Mouse (Mus musculus): ENCODE measurements around the gene Heatr5b.
"Not testable (repeated sequence)": the region's sequence is repeated elsewhere in the genome, so short reads cannot be mapped to it uniquely, and the experiment has no call there.

Heatr5b gene

DNA sequence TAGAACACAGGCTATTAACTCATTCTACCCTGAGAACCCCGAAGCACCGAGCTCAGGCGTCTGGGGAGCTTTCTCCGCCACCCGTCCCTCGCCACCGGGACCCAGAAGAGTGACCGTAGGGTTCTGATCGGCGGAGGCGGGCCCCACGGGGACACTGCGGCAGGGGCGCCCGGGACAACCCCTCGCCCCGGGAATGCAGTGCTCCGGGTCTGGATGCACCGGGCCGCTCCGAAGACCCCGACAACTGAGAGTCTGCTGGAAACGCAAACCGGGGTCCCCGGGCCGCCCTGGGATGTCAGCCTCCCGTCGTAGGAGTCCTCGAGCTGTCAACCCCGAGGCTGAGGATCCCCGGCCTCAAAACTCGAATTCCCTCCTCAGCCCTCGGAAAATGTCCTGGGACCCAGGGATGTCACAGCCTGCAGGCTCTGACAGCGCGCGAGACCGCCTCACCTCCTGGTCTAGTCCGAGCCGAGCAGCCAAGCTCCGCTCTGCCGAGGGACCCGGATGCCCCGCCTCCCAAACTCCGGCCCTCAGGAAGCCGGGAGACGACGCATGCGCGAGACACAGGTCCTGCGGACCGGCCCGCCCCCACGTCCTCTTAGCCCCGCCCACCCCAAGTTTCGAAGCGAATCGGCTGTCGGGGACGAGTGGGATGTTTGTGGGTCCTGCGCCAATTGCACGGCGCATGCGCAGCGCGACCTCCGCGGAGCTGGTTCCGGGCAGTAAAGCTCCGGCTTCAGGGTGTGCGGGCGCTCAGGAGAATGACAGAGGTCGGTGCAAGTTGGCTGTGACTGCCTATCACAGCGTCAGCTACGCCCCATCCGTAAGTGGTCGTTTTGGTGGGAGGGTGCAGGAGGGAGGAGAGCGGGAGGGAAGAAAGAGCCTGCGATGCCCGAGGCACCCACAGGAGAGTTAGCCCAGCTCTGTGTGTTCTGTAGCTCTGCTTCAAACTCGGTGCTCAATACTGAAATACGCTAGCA is at the start of gene Heatr5b, which contains the start of gene Gpatch11:
Gene Heatr5b, minus strand, starts transcription at position 509 of the 980 bp plus-strand sequence.
Gene Gpatch11, plus strand, starts transcription at position 712 of the 980 bp plus-strand sequence.
- DNase-seq (ENCODE audit: low spot score): peak; percentile 98

- no peak for DNase-seq (ENCODE audit: low spot score)
These were observed 48.1 kb upstream of the Heatr5b start for GRCm38 (mm10) chr17:78883291-78883690.

- DNase-seq (ENCODE audit: low spot score): peak; percentile 80
These were observed 47.4 kb upstream of the Heatr5b start, which contains the start of gene Eif2ak2 for GRCm38 (mm10) chr17:78882401-78883112. Gene Eif2ak2 (minus strand): TSS chr17:78882573.

DNA sequence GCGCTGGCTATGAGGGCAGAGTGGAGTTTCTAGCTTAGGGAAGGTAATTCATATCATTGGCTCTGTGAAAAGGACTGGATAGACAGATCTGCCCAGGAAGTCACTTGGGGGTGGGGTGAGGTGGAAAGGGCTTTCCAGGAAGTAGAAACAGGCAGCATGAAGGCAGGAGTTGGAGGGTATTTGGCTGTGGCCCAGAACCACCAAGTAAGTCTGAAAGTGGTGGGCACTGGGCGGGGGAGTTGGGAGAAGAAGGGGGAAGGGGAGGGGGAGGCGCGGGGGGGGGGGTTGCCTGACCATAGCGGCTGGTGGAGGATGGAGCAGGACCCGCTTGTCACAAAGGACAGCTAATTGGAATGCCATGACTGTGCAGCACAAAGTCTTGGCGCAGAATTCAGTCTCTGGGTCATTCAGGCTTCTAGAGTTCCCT is 46.7 kb upstream of the Heatr5b start:
- no peak for DNase-seq (ENCODE audit: low spot score)

DNA sequence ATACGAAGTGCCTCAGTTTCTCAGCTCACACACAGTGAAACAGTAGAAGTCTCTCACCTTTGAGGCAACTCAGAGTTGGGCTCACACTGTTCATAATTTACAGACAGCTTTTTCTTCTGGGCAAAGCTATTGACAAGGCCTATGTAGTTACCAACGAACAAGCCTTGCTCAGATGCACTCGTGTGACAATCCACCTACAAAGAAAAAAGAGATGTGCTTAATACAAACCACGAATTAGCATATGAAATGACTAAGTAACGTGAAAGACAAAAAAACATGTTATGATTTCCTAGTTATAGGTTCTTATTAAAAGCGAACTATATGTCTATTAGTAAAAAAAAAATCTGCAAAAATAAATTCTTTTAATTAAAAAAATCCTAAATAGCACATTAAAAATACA is 38.7 kb upstream of the Heatr5b start:
- no peak for DNase-seq (ENCODE audit: low spot score)

GRCm38 (mm10) chr17:78856243-78856642 is 21.1 kb upstream of the Heatr5b start:
- DNase-seq (ENCODE audit: low spot score): no peak

DNA sequence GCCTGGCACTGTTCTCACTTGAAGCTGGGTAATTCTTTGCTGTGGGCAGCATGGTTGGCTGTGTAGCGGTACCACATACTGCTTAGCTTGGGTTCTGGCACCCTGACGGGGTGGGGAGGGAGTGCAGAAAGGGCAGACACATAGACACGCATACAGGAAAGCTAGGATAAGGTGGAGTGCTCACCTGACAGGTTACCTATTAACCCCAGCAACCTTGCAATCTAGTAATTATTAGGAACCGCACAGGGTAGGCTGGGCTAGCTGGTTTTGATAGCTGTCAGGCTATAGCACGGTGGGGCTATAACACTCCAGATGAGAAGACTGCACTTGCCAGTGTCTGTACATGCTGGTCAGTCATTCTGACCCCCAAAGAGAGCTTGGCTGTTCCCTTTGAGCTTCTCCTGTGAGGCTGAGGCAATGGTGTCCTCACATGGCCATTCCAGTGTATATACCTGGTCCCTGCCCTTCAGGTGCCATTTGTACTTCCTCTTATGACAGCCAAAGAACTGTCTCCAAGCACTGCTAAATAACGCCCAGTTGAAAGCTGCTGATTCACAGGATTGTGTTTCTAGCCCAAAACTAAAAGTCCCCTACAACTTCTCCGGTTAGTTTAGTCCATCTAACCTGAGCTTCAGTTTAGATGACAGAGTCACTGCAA is 7.2 kb upstream of the Heatr5b start:
- no peak for DNase-seq (ENCODE audit: low spot score)

DNA sequence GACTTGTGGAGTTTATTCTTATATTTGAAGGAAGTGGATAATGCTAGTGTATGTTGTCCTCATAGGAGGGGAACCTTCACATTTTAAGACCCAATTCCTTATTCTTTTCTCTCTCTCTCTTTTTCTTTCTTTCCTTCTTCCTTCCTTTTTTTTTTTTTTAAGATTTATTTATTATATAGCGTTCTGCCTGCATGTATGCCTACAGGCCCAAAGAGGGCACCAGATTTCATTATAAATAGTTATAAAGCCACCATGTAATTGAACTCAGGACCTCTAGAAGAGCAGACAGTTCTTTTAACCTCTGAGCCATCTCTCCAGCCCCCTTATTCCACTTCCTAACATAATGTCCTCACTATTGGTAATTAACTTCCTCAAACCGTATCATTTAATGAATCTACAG is 892 bp upstream of the Heatr5b start:
- DNase-seq (ENCODE audit: low spot score): no peak

- DNase-seq (ENCODE audit: low spot score): no peak
These were observed 10.8 kb downstream of the Heatr5b start for GRCm38 (mm10) chr17:78824346-78824745.

DNA sequence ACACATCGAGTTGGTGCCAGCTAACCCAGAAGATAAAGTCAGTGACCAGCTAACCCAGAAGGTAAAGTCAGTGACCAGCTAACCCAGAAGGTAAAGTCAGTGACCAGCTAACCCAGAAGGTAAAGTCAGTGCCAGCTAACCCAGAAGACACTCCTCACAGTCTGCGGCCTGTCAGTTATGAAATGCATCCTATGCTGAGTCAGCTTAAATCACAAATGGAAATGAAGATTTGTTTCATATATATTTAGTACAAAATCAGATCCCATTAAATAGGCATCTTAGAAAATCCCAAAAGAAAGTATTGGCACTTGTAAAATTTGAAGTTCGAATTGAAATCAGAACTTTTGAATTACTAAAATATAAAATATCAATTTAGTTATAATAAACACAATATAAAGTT is 25.6 kb downstream of the Heatr5b start:
- DNase-seq (ENCODE audit: low spot score): no peak

DNA sequence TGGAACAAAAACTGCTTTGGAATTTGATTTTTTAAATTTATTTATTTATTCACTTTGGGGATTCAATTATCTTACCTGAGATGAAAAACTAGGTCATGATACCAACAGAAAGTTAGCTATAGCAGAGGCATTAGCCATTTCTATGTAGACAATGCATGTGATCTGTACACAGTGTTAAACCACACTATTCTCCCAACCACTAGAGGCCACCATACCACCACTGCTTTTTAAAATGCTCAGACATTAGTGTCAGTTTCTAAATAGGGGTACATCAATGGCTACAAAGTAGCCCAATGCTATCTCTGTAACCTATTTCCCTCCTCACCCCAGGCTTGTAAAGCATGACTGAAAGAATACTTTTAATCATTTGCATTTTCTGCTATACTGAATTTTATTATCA is 26.1 kb downstream of the Heatr5b start:
- no peak for DNase-seq (ENCODE audit: low spot score)

DNA sequence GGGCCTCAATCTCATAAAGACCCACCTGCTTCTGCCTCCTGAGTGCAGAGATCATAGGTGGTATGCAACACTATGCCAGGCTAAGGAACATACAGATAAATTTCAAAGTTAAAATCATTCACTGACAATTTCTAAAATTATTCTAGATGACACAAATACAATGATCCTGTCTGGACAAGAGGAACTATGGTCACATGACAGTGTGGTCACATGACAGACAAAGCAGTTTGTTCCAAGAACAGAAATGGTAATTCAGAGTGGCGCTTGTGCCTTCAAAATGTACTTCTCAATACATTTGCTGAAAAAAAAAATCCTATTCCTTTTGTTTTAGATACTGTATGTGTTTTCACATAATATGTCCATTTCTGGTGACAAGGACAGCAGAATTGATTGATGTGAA is 37.9 kb downstream of the Heatr5b start:
- DNase-seq (ENCODE audit: low spot score): no peak

DNA sequence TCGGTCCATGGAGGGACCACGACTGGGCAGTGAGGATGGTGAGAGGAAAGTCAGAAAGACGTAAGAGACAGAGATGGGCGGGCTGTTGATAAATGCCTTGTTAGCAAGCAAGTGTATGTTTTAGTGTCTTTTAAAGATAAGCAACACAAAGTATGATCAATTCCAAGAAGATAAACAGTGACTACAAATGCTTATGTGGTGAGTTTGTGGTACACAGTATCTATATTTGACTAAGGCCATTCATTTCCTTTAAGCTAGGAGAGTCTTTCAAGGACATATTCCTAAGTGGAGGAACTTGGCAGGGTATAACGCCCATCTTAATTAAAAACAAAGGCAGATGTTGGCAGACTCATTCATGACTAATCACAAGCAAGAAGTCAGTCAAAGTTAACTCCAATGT is 40.8 kb downstream of the Heatr5b start:
- DNase-seq (ENCODE audit: low spot score): no peak

- no peak for DNase-seq (ENCODE audit: low spot score)
These were observed 43.0 kb downstream of the Heatr5b start for GRCm38 (mm10) chr17:78792122-78792521.

DNA sequence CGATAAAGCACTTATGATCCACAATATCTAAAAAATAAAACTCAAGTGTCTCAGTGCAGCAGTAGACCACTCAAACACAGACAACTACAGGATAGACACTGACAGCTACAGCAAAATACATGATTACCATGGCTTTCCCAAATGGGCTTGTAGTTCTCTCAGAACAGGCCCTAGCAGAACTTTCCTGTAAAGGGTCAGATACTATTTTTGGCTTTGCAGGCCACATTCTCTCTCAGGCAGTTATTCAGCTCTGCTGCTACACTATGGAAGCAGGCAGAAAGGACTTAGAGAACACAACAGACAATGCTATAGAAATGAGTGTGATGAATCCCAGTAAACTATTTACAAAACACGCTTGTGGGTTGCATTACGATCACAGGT is 43.5 kb downstream of the Heatr5b start:
- no peak for DNase-seq (ENCODE audit: low spot score)

- no peak for DNase-seq (ENCODE audit: low spot score)
These were observed 44.0 kb downstream of the Heatr5b start for GRCm38 (mm10) chr17:78791068-78791689.

- DNase-seq (ENCODE audit: low spot score): not testable (repeated sequence)
These were observed 46.9 kb downstream of the Heatr5b start for GRCm38 (mm10) chr17:78788273-78788672.

- DNase-seq (ENCODE audit: low spot score): no peak
These were observed 56.4 kb downstream of the Heatr5b start for GRCm38 (mm10) chr17:78778765-78779164.

GRCm38 (mm10) chr17:78772317-78772716 is 62.8 kb downstream of the Heatr5b start:
- DNase-seq (ENCODE audit: low spot score): no peak

DNA sequence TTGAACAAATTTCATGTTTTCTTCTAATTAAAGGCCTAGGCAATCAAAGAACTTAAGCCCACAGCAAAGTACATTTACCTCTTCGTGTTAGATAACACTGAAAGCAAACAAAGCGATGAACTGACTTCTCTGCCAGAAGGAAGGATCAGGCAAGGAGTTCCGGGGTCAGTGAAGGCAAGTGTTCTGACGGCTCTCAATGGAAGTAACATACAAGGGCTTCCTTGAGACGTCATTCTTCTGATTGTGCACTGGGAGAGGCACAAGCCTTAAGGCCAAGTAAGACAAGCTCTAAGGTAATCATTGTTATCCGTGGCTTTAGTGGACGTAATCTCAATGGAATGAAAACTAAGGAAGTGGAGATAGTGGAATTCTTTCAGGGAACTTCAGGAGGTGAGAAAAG is 64.2 kb downstream of the Heatr5b start:
- DNase-seq (ENCODE audit: low spot score): no peak

DNA sequence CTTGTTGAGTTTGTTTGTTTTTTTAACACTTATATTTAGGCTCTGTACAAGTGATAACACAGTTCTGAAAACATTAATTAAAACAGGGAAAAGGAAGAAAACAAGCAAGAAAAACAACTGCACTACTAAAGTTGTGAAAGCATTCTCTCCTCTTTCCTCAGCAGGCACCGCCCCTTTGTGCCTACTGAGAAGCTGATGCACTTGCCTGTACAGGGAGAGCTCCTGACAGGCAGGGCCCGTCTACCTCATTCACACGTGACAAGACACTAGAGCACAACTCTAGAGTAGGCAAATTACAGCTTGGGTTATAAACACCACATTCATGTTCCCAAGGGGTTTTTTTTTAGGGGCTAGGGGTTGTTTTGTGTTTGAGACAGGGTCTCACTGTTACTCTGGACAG is 65.8 kb downstream of the Heatr5b start:
- no peak for DNase-seq (ENCODE audit: low spot score)

GRCm38 (mm10) chr17:78768937-78769336 is 66.2 kb downstream of the Heatr5b start:
- no peak for DNase-seq (ENCODE audit: low spot score)

Data from ovary, adult 18-20 months (tissue).